Mouse (Mus musculus) forebrain, embryonic 12.5 days (tissue): ENCODE measurements around the gene Trim45. TPM values are rescaled to one million over a fixed set of nuclear protein-coding genes. Genes with fewer than 3 reads are reported as not detected.

Experiments
- polyA plus RNA-seq: library from polyadenylated mRNA; unstranded; fragments of >200 nt; fragmentation: Nextera tagmentation; extraction: Ambion mirVana; gene quantifications from 2 replicates; pipeline ENCODE4 v1.2.1, GENCODE M21; 2016

Trim45 gene
- polyA plus RNA-seq, 1 experiment from 2014 or later = 7.1 TPM

Other genes starting within 250 kb of the Trim45 start
- 47.7 and 54.6 TPM in 2 replicates for gene Man1a2, start 236.7 kb upstream of the Trim45 start, polyA plus RNA-seq
- gene Vtcn1, start 96.7 kb upstream of the Trim45 start, polyA plus RNA-seq = not detected in 2 replicates
- 24.6 and 28.4 TPM in 2 replicates for gene Ttf2, start 47.5 kb downstream of the Trim45 start, polyA plus RNA-seq
- gene Cd101, start 107.4 kb downstream of the Trim45 start, polyA plus RNA-seq = 0.05 TPM in 1 of 2 replicates, not detected in the other
- gene Ptgfrn, start 188.1 kb downstream of the Trim45 start, polyA plus RNA-seq = 3.9 and 4.5 TPM in 2 replicates